Mouse (Mus musculus) layer of hippocampus, adult 18-20 months (tissue): ENCODE results near the gene Adgra3. TPM values are rescaled to one million over a fixed set of nuclear protein-coding genes. Genes with fewer than 3 reads are reported as not detected.

Source experiments
- DNase-seq, 2 experiments: peaks; one replicate each; pipeline ENCODE4 v3.0.0; 2022; ENCODE audit warnings: low spot score in 2 of 2
- total RNA-seq, 2 experiments: library from RNA; stranded (reverse); gene quantifications; 2 replicates each; pipeline ENCODE4 v1.2.3; 2021

Adgra3 gene
- total RNA-seq, 2 experiments from 2014 or later: 13.8 to 15.4 TPM

DNA sequence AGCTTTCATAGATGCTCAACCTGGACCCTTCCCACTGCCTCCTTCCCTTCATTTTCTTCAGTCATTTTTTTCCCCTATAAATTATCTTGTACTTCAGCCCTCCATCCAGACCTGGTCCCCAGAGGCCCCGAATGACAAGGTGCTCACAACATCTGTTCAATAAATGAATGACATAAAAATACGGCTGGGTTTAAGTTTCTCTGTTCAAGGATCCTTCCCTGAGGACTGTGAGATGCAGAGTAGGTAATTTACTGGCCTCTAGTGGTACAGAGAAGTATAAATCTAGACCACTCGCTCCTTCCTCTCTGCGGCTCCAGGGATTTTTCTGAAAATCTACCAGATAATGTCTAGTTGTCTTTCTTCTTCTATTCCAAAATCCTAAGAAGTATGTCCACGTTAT lies 26.5 kb downstream of the Adgra3 start:
- peak in 1 of 2 experiments; percentile 45 for DNase-seq

DNA sequence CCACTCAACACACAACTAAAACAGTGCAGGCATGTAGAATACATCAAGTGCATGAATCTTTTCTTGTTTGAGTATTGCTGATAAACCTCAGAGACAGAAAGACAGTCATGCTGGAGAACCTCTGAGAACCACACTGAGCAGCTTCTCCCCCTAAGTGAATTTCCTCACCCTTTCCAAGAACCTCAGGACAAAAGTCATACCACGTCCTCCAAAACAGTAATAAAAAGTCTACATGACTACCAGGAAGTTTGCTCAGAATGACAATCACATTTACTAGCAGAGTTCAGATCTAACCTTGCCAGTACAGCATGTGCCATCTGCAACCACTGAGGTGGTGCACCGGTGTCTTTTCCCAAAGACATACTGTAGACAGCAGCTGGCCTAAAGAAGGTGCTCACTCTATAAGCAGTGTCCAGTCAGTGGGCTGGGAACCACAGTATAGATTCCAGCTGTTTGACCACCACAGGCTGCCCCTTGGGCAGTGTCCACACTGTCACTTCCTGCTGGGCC lies 27.0 kb downstream of the Adgra3 start:
- DNase-seq: no peak

DNA sequence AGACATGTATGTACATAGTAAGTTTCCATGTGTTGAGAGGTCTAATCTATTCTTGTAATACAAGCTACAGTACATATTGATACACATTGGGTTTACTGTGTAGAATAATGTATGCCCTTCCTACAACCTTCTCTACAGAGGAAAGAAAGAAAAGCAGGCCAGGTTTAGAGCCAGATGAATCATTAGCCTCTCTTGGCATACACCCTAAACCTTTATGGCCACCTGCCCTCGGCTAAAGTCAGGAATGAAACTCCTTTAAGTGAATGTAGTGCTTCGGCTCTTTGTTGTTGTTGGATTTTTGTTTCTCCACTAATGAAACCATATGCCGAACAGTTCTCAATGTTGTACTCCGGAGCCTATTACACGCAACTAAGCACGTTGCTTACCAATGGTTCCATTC lies 27.5 kb downstream of the Adgra3 start:
- no peak for DNase-seq

DNA sequence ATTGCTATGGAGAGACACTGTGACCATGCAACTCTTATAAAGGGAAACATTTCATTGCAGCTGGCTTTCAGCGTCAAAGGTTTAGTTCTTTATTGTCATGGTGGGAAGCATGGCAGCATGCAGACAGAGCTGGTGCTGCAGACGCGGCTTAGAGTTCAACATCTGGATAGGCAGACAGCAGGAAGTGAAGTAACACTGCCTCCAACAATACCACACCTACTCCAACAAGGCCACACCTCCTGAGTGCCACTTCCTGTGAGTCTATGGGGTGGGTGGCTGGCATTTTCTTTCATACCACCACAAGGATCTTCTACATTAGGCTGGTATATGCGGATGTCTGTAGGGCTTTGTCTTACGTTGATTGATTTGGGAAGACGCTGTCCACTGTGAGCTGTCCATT lies 29.1 kb downstream of the Adgra3 start:
- DNase-seq: no peak

DNA sequence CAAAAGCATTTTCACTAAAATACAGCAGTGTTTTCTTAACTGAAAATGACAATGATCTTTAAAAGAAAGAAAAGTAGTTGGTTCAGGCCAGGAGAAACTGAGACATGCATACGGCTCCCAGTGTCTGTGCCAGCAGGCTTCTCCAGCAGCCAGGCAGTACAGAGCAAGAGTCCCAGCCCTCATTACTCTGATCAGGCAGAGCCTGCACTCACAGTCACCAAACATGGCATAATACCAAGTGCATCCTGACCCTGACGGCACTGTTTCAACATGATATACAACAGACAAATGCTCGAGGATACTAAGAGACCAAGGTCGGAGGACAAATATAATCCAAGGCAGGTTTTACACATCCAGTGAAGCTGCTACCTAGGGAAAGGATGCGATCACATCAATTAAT lies 31.2 kb downstream of the Adgra3 start:
- DNase-seq: peak in 1 of 2 experiments; percentile 22

DNA sequence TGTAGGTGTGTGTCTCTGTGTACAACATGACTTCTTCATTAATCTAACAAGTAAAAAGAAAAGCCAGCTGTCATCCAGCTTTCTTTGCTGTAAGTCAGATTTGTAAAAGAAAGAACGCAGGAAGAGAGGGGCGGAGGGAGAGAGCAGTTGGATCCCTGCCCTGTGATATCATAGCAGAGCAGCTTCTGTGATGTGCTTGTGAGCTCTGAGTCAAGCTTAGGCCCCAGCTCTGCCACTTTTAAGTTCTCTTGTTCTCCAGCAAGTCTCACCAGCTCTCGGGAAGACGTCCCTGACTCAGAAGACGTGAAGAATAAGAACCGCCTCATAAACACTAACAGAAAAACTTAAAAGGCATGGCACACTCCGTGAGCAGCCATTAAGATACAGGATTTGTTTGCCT lies 31.8 kb downstream of the Adgra3 start:
- DNase-seq: no peak

DNA sequence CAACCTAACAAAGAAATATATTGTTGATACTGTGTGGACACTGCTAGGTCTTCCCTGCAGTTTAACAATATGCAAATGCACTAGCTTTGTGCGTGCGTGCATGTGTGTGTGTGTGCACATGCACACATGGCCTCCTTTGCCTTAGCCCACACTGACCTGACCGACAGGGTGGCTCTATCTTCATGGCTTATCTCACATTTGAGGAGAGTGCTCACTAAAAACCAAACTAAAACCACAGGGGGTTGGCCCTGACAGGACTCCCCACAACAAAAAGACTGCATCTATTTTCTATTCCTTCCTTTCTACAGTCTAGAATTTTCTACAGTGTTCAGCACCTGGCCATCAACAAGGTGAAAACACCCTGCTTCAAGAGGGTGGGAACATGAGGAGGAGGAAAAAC lies 32.7 kb downstream of the Adgra3 start:
- DNase-seq: no peak

DNA sequence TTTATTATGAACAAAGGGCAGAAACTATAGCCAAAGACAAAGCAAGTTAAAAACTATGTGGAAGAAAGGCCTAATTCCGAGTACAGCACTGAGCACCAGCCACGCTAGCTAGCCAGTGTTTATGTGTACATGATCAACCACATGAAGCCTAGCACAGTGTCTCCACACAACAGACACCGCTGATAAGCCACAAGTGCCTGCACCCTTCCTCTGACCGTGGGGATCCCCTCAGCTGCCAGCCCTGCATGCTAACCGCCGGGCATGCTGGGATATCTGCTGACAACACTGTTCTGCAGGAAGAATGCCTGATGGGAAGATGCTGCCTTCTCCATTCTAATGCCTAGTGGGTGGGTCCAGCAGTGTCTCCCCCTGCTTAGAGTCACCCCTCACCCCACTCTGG lies 34.7 kb downstream of the Adgra3 start:
- no peak for DNase-seq

DNA sequence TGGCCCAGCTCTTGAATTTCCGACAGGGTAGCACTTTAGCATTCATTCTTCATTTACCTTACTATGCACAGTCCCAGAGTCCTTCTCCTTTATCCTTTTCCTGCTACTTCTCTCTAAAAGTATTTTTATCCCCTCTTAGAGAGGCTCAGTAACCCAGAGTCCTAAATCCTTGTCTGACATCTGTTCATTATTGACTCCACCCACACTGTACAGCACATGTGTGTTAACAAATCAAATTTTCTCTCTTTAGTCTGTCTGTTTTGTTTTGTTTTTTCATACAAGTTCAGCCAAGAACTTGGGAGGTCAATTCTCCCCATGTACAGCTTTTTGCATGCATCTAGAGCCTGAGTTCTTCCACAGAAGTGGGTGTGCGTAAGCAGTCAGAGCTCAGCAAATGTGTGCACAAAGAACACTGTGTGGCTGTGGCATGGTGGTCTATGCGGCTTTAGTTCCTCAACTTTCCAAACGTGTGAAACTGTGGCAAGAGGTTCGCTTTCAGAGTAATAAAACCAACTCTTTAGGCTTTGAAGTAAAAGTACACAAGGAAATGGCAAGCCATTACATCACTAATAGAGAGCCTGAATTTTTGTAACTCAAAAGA lies 42.7 kb downstream of the Adgra3 start:
- DNase-seq: no peak

DNA sequence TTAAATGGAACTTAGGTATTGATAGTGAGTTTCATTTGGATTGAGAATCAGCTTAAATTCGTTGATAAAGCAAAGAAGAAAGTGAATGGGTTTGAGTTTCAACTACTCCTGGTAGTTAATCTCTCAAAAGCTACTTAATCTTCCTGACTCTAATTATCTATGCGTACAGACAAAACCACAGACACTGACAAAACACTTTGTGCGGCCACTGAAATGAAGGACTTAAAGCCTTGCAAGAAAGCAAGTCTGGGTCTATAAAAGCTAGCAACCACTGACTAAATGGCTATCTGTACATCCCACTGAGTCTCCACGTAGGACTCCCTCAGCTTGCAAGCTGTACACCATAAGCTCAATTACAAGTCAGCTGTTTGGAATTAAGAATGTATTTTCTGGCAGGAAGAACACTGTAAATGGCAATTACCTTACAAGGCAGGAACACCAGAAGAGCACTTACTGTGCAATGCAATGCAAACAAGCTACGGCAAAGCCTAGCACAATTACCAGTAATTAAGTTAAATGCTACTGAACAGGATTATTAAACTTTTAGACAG lies 43.6 kb downstream of the Adgra3 start:
- DNase-seq: no peak

DNA sequence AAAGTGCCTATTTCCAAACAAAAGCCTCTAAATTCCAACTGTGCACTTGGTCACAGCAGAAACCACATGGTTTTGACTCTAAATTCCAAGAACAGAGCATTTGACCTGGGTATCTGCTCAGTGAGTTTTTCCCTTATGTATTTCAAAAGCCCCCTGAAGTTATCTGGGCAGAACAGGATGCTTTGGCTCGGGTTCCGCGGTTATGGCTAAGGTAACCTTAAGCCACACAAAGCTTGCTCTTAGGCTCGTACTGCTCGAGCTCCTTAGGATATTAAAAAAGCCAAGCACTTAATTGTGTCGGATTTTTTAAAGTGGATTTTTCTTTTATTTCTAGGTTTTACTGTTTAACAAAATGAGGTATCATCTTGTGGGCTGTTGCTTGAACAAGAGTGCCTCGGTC lies 44.1 kb downstream of the Adgra3 start:
- DNase-seq: no peak

DNA sequence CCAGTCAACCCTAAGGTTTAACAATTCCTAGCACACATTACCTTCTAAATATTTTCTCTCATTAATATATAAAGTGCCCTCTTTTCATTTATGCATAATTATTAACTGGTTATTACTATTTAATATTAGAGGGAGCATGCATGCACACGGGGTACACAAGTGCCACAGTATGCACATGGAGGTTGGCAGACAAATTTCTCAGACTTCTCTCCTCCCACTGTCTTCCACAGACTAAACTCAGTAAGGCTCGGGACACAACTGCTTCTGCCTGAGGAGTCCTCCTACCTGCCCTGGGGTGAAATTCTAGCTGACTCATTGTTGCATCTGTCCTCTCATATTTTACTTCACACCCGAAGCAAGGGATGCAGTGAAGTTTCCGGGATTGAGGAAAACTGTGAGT lies 44.8 kb downstream of the Adgra3 start:
- DNase-seq: no peak

DNA sequence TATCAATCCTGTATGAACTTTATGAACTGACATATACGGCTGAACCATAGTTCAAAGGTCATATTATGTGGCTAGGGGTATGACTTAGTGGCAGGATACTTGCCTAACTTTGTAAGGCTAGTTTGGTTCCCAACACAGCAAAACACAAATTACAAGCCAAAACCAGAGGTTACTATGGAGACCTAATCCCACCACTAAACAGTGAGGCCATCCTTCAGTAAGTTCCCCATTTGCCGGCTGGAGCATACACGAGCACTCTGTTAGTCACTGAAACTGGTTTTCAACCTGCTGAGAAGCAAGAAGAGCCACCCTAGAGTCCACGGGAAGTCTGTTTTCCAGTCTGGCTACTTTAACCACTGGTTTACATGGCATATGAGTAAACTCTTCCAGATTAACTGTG lies 50.0 kb downstream of the Adgra3 start:
- DNase-seq: no peak

DNA sequence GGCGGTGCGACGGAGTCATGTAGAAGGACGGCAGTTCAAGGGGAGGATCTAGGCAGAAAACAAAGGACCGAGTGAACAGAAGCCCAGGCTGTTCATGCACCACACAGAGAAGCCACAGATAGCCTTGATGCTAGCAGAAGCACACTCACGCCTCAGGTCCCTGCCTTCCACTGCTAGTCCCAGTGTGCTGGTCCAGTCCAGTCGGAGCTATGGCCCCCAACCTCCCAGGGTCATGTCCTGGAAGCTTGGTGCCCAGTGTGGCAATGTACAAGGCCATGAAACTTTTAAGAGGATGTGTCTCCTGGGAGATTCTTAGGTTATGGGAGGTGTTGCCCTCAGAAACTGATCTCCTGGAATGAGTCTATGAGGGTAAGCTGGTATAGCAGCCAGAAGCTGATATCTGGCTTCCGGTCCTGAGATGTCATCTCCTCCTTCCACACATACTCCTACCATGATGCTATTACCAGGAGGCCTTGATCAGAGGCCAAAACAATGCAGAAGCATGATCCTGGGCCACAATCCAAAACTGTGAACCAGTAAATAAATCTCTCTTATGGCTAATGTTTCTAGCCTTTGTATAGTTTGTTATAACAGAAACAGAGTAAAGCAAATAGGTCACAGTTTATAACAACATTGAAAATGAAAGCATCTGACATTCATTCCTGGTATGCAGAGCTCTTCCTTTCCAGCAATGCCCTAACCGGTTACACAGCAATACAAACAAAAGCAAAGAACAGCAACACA lies 51.7 kb downstream of the Adgra3 start:
- DNase-seq: no peak

DNA sequence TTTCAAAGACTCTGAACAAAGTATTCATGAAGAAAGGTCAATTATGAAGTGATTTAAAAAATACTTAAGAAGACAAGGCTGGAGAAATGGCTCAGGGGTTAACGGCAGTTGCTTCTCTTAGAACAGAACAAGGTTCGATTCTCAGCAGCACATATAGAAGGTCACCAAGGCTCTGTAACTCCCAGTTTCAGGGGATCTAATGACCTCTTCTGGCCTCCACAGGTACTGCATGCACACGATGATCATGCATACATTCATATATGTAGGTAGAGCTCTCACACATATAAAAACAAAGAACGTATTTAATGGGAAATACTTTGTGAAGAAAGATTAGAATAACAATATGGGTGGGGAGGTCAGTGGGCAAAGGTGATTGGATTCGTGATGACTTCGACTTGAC lies 56.5 kb downstream of the Adgra3 start:
- peak in 1 of 2 experiments; percentile 14 for DNase-seq

DNA sequence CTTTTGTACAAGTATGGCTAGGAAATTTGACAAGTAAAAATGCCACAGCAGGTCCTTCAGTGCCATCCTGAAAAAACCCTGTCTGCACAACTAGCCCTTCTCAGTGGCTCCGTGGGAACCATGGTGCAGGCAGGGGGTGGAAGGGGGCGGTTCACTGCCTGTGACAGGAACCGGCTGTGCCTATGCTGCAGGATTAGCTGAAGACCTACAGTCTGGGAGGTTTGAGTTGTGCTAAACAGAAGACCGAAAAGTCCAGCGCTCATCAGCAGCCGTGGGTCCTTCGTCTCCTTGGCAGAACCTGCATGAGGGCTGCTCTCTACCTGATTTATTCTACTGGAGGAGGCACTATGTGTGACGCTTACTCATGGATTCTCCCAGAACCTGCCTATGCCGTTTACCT lies 59.0 kb downstream of the Adgra3 start:
- DNase-seq: peak in 1 of 2 experiments; percentile 32

DNA sequence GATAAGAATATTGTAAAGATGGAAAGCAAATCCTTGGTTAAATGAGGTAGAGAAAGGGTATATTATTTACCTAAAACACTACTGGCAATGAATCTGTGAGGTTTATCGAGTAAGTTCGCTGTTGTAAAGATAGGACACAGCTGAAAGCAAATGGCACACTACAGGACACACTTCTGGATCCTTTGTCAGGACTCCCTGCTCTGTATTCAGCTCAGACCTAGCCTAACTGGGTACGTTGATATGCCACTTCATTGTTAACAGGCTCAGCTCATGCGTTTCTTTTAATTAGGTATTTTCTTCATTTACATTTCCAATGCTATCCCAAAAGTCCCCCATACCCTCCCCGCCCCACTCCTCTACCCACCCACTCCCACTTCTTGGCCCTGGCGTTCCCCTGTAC lies 61.8 kb downstream of the Adgra3 start:
- DNase-seq: no peak

DNA sequence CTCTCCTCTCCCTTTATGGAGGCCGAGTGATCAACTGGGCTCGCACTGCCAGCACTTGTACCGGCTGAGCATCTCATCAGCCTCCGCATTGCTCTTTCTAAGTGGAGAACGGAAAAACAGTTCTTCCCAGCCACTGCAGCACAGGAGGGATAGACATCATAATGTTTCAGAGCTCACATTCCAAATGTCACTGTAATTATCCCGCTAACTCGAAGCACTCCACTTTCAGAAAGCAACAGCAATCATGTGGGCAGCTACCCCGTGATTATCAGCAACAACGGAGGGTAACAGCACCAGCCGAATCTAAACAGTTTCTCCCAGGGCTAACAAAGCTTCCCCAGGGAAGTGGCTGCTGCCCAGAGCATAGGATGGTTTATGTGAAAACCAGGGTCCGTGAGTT lies 62.3 kb downstream of the Adgra3 start:
- DNase-seq: peak; percentile 42 to 80

DNA sequence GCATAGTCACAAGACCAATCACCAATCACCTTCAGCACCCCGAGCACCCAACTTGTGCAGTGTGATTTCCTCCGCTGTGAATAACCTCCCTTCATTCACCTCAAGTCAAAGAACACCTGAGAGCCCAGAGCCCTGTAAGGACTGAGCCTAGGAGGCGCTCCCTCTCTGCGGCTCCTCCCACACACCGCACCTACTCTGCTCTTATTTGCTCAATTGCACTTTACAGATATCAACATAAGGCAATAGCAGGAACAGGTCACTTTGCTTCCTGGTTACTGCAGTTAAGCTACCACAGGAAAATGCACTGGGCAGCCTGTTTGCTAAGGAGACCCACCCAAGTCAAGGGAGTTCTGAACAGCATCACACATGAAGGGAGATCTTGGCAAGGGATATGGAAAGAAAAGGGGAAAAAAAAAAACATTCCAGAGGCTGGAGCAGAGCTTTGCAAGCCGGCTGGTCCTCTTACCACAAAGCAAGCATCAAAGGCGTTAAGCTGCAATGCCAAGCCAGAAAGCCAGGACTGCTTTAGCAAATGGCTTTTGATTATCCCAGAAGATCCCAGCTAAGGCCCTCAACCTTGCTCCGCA lies 68.0 kb downstream of the Adgra3 start:
- DNase-seq: no peak

DNA sequence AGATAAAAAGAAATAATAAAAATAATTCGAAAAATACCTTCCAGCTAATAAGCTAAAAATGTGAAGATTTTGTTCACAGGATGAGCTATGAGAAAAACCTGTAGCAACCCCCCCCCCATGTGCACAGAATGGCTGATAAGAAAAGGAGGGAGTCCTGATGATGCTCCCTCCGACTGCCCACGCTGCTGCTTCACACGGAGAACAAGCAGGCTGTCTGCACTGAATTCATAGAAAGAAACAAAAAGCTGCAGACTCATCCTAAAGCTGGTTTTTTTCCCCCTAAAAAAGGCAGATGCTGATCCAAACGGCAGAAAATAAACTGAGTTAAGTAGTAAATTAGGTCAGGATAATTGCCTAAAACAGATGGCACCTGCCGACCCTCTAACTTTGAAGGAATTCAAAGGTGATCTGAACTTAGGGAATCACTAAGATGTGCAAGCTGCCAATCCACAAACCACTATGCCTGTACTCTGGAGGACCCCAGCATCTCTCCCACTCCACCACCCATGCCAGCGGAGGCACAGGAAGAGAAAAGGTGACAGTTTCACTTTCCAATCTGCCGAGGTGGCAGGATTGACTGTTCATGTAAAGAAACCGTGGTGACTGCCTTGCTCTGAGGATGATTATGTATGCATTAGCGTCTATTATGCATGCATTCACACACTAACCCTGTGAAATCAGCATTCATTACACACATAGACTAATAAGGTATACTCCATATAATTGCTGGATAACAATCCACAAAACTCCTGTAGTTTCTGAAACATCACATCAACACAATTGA lies 70.6 kb downstream of the Adgra3 start:
- DNase-seq: peak; percentile 40 to 43

DNA sequence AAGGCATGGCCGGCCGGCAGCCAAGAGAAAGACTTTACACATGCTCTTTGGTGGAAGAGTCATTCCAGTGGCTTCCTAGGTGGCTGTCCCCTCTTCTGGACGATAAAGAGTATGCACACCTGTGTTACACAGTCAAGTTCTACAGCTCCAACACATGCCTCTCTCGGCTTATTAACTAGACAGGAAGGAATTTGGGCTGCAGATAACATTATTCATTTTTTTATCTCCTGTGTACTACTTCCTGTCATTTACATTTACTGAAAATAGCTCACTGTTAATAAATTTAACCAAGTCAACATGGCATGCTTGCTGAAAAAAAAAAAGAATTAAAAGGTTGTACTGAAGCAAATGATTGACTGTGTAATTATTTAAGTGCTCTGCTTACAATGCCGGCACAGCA lies 78.1 kb downstream of the Adgra3 start:
- no peak for DNase-seq
